Mouse (Mus musculus) erythroblast, adult 5-6 weeks (primary cell): ENCODE measurements around the gene Atg4a-ps. TPM values are rescaled to one million over a fixed set of nuclear protein-coding genes. Genes with fewer than 3 reads are reported as not detected.

ENCODE experiments used
- ATAC-seq: replicated peaks from 2 replicates; pipeline ENCODE4 v1.8.0; 2016; ENCODE audit warnings: moderate number of reproducible peaks, mild to moderate bottlenecking, moderate TSS enrichment, inconsistent platforms; ENCODE audit not compliant: poor library complexity, low FRiP score, severe bottlenecking
- total RNA-seq, 2 experiments: library from RNA; stranded (forward) in 1 of 2; stranded (reverse) in 1 of 2; fragments of 150-400 nt in 1 of 2; fragments of 200-764, 138-1000 nt in 1 of 2; gene quantifications; 2 replicates each; pipeline versions ENCODE4 v1.2.3 to v1.2.4; 2015 to 2017; ENCODE audit warnings: low replicate concordance in 2 of 2

Gene Atg4a-ps
- total RNA-seq, 2 experiments from 2014 or later, result 1.5 to 6.0 TPM

- ATAC-seq, result no peak
Observed at GRCm38 (mm10) chr3:103633831-103634230, 12.0 kb downstream of the Atg4a-ps start.

GRCm38 (mm10) chr3:103633124-103633523, 12.7 kb downstream of the Atg4a-ps start:
- ATAC-seq, result no peak

GRCm38 (mm10) chr3:103627661-103628060, 18.2 kb downstream of the Atg4a-ps start:
- no peak for ATAC-seq

GRCm38 (mm10) chr3:103626481-103626880, 19.4 kb downstream of the Atg4a-ps start:
- no peak for ATAC-seq

- ATAC-seq, result no peak
Observed at GRCm38 (mm10) chr3:103625169-103625568, 20.7 kb downstream of the Atg4a-ps start.

GRCm38 (mm10) chr3:103624591-103625051, 21.2 kb downstream of the Atg4a-ps start:
- no peak for ATAC-seq

GRCm38 (mm10) chr3:103623893-103624470, 21.9 kb downstream of the Atg4a-ps start:
- no peak for ATAC-seq

- ATAC-seq, result no peak
Observed at GRCm38 (mm10) chr3:103620101-103620500, 25.8 kb downstream of the Atg4a-ps start.

- no peak for ATAC-seq
Observed at GRCm38 (mm10) chr3:103616981-103617380, 28.9 kb downstream of the Atg4a-ps start.

GRCm38 (mm10) chr3:103615621-103616020, 30.2 kb downstream of the Atg4a-ps start:
- ATAC-seq, result no peak

GRCm38 (mm10) chr3:103612636-103613355, 33.1 kb downstream of the Atg4a-ps start:
- no peak for ATAC-seq

GRCm38 (mm10) chr3:103610231-103610630, 35.6 kb downstream of the Atg4a-ps start:
- no peak for ATAC-seq

GRCm38 (mm10) chr3:103606660-103607595, 38.9 kb downstream of the Atg4a-ps start:
- no peak for ATAC-seq

GRCm38 (mm10) chr3:103606045-103606597, 39.7 kb downstream of the Atg4a-ps start:
- ATAC-seq, result no peak

- ATAC-seq, result no peak
Observed at GRCm38 (mm10) chr3:103601561-103601960, 44.3 kb downstream of the Atg4a-ps start.

GRCm38 (mm10) chr3:103601011-103601410, 44.9 kb downstream of the Atg4a-ps start:
- ATAC-seq, result no peak

- ATAC-seq, result no peak
Observed at GRCm38 (mm10) chr3:103597586-103597985, 48.3 kb downstream of the Atg4a-ps start.

GRCm38 (mm10) chr3:103595271-103595810, 50.5 kb downstream of the Atg4a-ps start:
- no peak for ATAC-seq
